ENCODE assay signal across 26 mouse cellular contexts in the genomic region with DNA sequence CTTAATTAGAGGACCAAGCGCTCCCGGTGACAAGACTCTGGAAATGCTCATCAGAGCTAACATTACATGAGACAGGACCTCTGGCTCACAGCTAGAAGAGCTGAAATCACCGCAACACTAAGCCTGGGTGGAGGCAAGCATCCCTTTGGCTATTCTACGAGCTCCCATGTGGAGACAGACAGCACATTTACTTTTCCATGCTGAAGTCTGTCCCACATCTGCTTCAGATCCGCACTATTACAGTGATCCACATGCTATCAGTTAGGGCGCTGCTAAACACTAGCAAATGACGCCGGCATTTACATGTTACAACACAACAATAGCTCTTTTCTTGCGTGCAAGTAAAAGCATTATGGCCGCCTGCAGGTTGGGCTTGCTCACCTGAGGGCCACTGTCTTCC.
DNase-seq lines count a peak whose midpoint lies in the region; ATAC-seq and TF ChIP-seq lines count a peak whose summit lies in the region.
"Had no signal": no experiment of that assay in that cellular context is flagged by ENCODE, and none has a peak within 500 bp of the region (broad histone marks: within the 10 kb centered on the region; RNA-seq: fewer than 3 reads in every experiment).

No protein-coding gene starts in this region.

- H3K4me2 ChIP-seq in midbrain, embryonic 14.5 days (ENCODE audit: low read length) = no peak overlapping the region
- no peak overlapping the region for H3K4me2 ChIP-seq in midbrain, postnatal 0 days (ENCODE audit: low read depth, low read length, poor library complexity, severe bottlenecking)
- H3K4me2 ChIP-seq in embryonic facial prominence, embryonic 14.5 days (ENCODE audit: low read depth, low read length) = no peak overlapping the region
- no peak overlapping the region for H3K4me2 ChIP-seq in forebrain, embryonic 14.5 days (ENCODE audit: low read length)
- H3K4me2 ChIP-seq: embryonic facial prominence, embryonic 12.5 days; heart, embryonic 13.5 days; hindbrain, embryonic 14.5 days had no signal

- H3K9me3 ChIP-seq in midbrain, embryonic 14.5 days (ENCODE audit: control insufficient read depth, low read length) = no peaks in the 10 kb centered on the region
- H3K9me3 ChIP-seq in midbrain, postnatal 0 days (ENCODE audit: low read length) = no peaks in the 10 kb centered on the region
- no peaks in the 10 kb centered on the region for H3K9me3 ChIP-seq in embryonic facial prominence, embryonic 14.5 days (ENCODE audit: control insufficient read depth, low read length)
- H3K9me3 ChIP-seq in forebrain, embryonic 14.5 days (replicated peaks; ENCODE audit: control insufficient read depth, low read length) = no peaks in the 10 kb centered on the region
- H3K9me3 ChIP-seq: embryonic facial prominence, embryonic 12.5 days; heart, embryonic 10.5 days; heart, embryonic 13.5 days had no signal

- H3K27ac ChIP-seq in midbrain, embryonic 14.5 days (replicated peaks; ENCODE audit: low read depth, low read length) = no peak overlapping the region
- no peak overlapping the region; the same call in 1 of the 2 replicates for H3K27ac ChIP-seq in midbrain, postnatal 0 days (ENCODE audit: low read depth, low read length)
- peak overlapping the region; percentile 22; the same call in 1 of the 2 replicates for H3K27ac ChIP-seq in embryonic facial prominence, embryonic 14.5 days (replicated peaks; ENCODE audit: low read depth, low read length)
- no peak overlapping the region for H3K27ac ChIP-seq in forebrain, embryonic 14.5 days (ENCODE audit: low read depth, low read length)
- H3K27ac ChIP-seq: embryonic facial prominence, embryonic 12.5 days; gastrocnemius, adult 2 months; hindbrain, embryonic 14.5 days; hindbrain, postnatal 0 days had no signal

- 85% methylated on average over 10 of the region's 10 CpGs for WGBS in midbrain, embryonic 14.5 days
- WGBS in midbrain, postnatal 0 days = 76% methylated on average over 10 of the region's 10 CpGs
- WGBS in embryonic facial prominence, embryonic 14.5 days = 52% methylated on average over 10 of the region's 10 CpGs
- 89% methylated on average over 10 of the region's 10 CpGs for WGBS in forebrain, embryonic 14.5 days

- no peak for TF ChIP-seq CTCF in midbrain, postnatal 0 days (IDR thresholded peaks at IDR 0.05)

- peaks cover 10% of the 10 kb centered on the region; the same call in 1 of the 2 replicates for H3K4me1 ChIP-seq in midbrain, embryonic 14.5 days (ENCODE audit: control insufficient read depth, insufficient read depth, low read length)
- no peaks in the 10 kb centered on the region for H3K4me1 ChIP-seq in midbrain, postnatal 0 days (ENCODE audit: insufficient read depth, low read length)
- H3K4me1 ChIP-seq in embryonic facial prominence, embryonic 14.5 days (ENCODE audit: control insufficient read depth, insufficient read depth, low read length) = peaks cover 26% of the 10 kb centered on the region
- H3K4me1 ChIP-seq in forebrain, embryonic 14.5 days (ENCODE audit: control insufficient read depth, insufficient read depth, low read length) = no peaks in the 10 kb centered on the region; the same call in 1 of the 2 replicates

- H3K36me3 ChIP-seq in midbrain, embryonic 14.5 days (ENCODE audit: control insufficient read depth, insufficient read depth, low read length) = no peaks in the 10 kb centered on the region
- H3K36me3 ChIP-seq in midbrain, postnatal 0 days (ENCODE audit: insufficient read depth, low read length) = no peaks in the 10 kb centered on the region
- no peaks in the 10 kb centered on the region for H3K36me3 ChIP-seq in embryonic facial prominence, embryonic 14.5 days (ENCODE audit: control insufficient read depth, insufficient read depth, low read length)
- no peaks in the 10 kb centered on the region for H3K36me3 ChIP-seq in forebrain, embryonic 14.5 days (ENCODE audit: control insufficient read depth, insufficient read depth, low read length)
- H3K36me3 ChIP-seq: embryonic facial prominence, embryonic 12.5 days; heart, embryonic 10.5 days; heart, embryonic 13.5 days had no signal

- no peak overlapping the region for H3K4me3 ChIP-seq in midbrain, embryonic 14.5 days (replicated peaks; ENCODE audit: low read depth, low read length)
- no peak overlapping the region for H3K4me3 ChIP-seq in midbrain, postnatal 0 days (ENCODE audit: low read depth, low read length)
- no peak overlapping the region for H3K4me3 ChIP-seq in embryonic facial prominence, embryonic 14.5 days (ENCODE audit: low read depth, low read length)
- no peak overlapping the region for H3K4me3 ChIP-seq in forebrain, embryonic 14.5 days (ENCODE audit: low read depth, low read length)
- H3K4me3 ChIP-seq: embryonic facial prominence, embryonic 12.5 days; gastrocnemius, adult 2 months; heart, embryonic 10.5 days; heart, embryonic 13.5 days had no signal

- ATAC-seq in midbrain, embryonic 14.5 days (ENCODE audit: low FRiP score, low TSS enrichment) = no peak
- ATAC-seq in midbrain, postnatal 0 days (ENCODE audit: low FRiP score) = no peak
- no peak for ATAC-seq in embryonic facial prominence, embryonic 14.5 days (ENCODE audit: low read depth)
- ATAC-seq in forebrain, embryonic 14.5 days = no peak
- ATAC-seq: CD4-positive, CD25-positive, alpha-beta regulatory T cell, adult 4 months; forebrain, embryonic 16.5 days; hindbrain, postnatal 0 days; inflammation-experienced regulatory T-cells, adult 6 months; intestine, embryonic 16.5 days had no signal

- no peaks in the 10 kb centered on the region for H3K27me3 ChIP-seq in midbrain, embryonic 14.5 days (ENCODE audit: control insufficient read depth, insufficient read depth, low read length)
- H3K27me3 ChIP-seq in midbrain, postnatal 0 days (ENCODE audit: insufficient read depth, low read length) = no peaks in the 10 kb centered on the region
- H3K27me3 ChIP-seq in embryonic facial prominence, embryonic 14.5 days (replicated peaks; ENCODE audit: control insufficient read depth, insufficient read depth, low read length) = no peaks in the 10 kb centered on the region
- no peaks in the 10 kb centered on the region for H3K27me3 ChIP-seq in forebrain, embryonic 14.5 days (replicated peaks; ENCODE audit: control insufficient read depth, insufficient read depth, low read length)
- H3K27me3 ChIP-seq: embryonic facial prominence, embryonic 12.5 days; heart, embryonic 13.5 days had no signal

- peak; percentile 17 for DNase-seq in midbrain, embryonic 14.5 days
- no peak for DNase-seq in midbrain, postnatal 0 days (ENCODE audit: low spot score)
- peak; percentile 73 for DNase-seq in embryonic facial prominence, embryonic 14.5 days (ENCODE audit: low spot score)
- DNase-seq in forelimb bud, embryonic 11.5 days (ENCODE audit: low read depth, low spot score) = peak; percentile 31
- no peak for DNase-seq in left cerebral cortex, adult 8-10 months (ENCODE audit: low spot score in 2 of 2)
- no peak for DNase-seq in forebrain, embryonic 14.5 days (ENCODE audit: low spot score)
- DNase-seq: adrenal gland, adult 2 months; adrenal gland, postnatal 14 days; cerebellum, adult 11 months; cerebellum, adult 2 months; cerebellum, adult 9-11 months; cerebellum, postnatal 25 days; embryo, embryonic 11 days; gastrocnemius, adult 2 months; gastrocnemius, postnatal 14 days; heart, postnatal 14 days; heart, postnatal 4 days had no signal

- H3K9ac ChIP-seq in midbrain, embryonic 14.5 days (replicated peaks; ENCODE audit: low read length) = no peak overlapping the region
- no peak overlapping the region for H3K9ac ChIP-seq in midbrain, postnatal 0 days (replicated peaks; ENCODE audit: low read length, poor library complexity, severe bottlenecking)
- H3K9ac ChIP-seq in embryonic facial prominence, embryonic 14.5 days (ENCODE audit: low read depth, low read length) = no peak overlapping the region
- H3K9ac ChIP-seq in forebrain, embryonic 14.5 days (ENCODE audit: low read length) = no peak overlapping the region
- H3K9ac ChIP-seq: embryonic facial prominence, embryonic 12.5 days; heart, embryonic 13.5 days; hindbrain, embryonic 14.5 days had no signal

Comparison
In these comparisons a context has a peak if more than half of its experiments do, and no peak if none do; other contexts are left out.
1. DNase-seq: peak in midbrain, embryonic 14.5 days (single experiment), embryonic facial prominence, embryonic 14.5 days (single experiment) and forelimb bud, embryonic 11.5 days (single experiment); none in midbrain, postnatal 0 days (single experiment), left cerebral cortex, adult 8-10 months (0 of 2) and forebrain, embryonic 14.5 days (single experiment).